Mouse (Mus musculus) kidney, postnatal 25 days (tissue): ENCODE measurements at regions not wholly inside any gene's neighbourhood (a gene's known extent, or its start where the extent isn't known, plus 50 kb on each side); places are given as distances from the start of the nearest gene placed in this dataset.

Experiments used
- DNase-seq, 2 experiments: peaks; one replicate each; pipeline ENCODE4 v3.0.0; 2021; ENCODE audit warnings: mixed read lengths in 2 of 2

- DNase-seq = no peak
Measured at GRCm38 (mm10) chr5:106557733-106558132, 51.2 kb upstream of the Gm17304 start.

GRCm38 (mm10) chr5:106539286-106539685 is 69.6 kb upstream of the Gm17304 start:
- DNase-seq = no peak

DNA sequence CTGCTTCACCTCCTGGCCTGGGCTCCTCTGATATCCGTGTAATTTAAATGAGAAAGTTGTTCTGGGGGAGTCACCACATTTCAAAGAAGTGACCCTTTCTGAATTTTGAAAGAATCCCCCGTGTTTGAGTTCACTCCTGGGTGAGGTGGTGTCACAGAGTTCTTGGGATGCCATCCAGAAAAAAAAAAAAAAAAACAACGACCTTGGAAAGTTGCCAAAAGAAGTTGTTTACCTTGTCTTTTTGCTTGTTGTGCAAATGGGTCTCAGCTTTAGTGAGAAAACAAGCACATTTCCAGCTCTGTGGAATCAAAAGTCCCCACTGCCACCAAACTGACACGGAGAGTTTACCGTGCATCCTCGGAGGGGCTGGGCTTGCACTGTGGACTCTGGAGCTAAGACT is 71.7 kb upstream of the Gm17304 start:
- no peak for DNase-seq

DNA sequence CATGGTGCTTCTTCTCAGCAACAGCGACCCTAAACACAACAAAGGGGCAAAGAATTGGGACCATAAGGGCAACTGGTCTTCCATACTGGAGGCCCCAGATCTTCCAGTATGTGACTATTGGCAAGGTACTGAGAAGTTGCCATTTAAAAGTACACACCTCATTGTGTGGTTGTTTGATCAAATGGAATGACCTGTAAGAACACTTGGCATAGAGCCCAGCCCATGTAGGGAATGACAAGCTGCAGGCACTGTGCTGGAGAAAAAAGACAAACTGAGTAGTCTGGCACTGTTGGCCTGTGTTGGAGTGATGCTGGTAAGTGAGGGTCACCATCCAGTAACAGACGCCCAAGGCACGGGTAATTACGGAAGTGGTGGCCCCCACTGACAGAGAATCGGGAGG is 72.8 kb upstream of the Gm17304 start:
- DNase-seq = peak in 1 of 2 experiments; percentile 43

GRCm38 (mm10) chr5:106528811-106529210 is 70.8 kb upstream of the Barhl2 start:
- DNase-seq = no peak

DNA sequence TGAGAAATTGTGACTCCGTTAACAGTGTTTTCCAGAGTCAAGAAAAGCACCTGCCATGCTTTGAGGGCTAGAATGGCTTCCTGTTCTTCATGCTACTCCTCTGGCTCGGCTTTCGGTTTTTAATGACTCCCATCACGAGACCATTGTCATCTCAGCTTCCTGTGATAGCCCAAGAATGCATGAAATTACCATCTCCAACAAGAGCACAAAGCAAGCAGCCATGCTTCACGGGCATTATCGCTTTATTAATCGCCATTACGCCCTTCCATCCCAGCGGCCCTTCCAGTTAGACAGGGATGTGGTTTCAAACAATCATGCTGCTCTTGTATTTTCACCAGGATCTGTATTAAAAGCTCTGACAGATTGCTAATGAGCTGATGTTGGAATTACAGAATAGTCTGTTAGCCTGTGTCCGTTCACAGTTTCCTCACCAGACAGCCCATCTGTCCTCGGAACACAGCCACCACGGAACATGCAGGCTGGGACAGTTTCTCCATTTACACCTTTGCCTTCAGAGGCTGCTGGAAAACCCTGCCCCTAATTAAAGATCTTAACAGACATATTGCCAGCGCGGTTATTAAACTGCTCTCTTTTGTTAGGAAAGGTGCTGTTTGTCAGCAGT is 69.5 kb upstream of the Barhl2 start:
- DNase-seq = no peak

DNA sequence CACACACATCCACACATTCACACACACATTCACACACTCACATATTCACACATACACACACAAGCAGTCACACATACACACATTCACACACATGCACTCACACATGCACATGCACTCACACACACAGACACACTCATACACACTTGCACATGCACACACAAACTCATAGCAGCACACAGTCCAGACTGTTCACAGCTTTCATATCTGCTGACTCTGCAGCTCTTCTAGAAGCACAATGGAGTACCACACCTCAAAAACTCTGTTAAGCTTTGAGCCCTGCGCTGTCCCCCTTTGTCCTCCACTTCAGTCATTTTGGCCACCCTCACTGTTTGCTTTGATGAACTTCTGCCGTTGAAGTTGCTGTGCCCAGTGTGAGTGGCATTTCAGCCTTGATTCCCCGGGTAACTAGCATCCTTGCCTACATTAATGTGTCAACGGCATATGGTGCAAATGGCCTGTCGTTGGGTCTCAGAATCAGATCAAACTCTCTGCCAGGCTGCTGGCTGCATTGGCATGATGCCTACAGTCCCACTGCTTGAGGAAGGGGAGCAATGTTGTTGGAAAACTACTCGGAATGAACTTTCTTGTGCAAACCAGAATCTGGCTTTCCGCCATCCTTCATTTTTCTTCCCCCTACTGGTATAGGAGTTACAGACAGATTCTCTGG is 54.6 kb upstream of the Barhl2 start:
- no peak for DNase-seq

DNA sequence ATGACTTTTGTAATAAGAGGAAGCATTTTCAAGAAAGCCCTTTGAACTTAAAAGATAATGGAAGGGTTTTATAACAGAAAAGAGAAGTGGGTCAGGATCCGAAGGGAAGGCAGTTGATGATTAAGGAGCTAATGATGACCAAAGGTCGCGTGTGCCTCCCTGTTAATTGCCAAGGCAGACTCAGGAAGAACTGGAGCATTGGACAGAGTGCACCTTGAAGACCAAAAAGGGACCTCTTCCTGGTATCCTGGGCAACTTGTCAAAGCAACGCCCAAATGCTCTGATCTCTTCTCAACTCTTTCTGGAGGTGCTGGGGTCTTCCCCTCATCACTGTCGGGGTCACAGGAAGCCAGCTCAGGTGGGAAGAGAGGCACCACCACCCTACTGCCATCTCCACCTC is 49.9 kb upstream of the Barhl2 start:
- peak; percentile 31 to 47 for DNase-seq
